Mouse (Mus musculus): Measurements from ENCODE around the gene Osbpl2.

DNA sequence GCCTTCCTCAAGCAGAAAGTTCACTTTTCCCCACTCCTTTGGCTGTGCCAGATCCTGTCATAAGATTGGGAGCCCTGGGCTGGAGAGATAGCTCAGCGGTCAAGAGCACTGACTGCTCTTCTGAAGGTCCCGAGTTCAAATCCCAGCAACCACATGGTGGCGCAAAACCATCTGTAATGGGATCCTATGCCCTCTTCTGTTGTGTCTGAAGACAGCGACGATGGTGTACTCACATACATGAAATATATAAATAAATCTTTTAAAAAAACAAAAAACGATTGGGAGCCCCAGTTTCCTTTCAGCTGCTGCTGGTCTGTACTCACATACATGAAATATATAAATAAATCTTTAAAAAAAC, 65.6 kb downstream of the Osbpl2 start:
- TF ChIP-seq CTCF (IDR thresholded peaks at IDR 0.05; ENCODE audit: low read depth, low read length), result no peak
- TF ChIP-seq POLR2A (IDR thresholded peaks at IDR 0.05; ENCODE audit: extremely low read depth, insufficient read depth, low read length), result no peak

Data from liver, adult 2 months (tissue).